10 mouse cellular contexts compared by ENCODE assay signal in the genomic region with DNA sequence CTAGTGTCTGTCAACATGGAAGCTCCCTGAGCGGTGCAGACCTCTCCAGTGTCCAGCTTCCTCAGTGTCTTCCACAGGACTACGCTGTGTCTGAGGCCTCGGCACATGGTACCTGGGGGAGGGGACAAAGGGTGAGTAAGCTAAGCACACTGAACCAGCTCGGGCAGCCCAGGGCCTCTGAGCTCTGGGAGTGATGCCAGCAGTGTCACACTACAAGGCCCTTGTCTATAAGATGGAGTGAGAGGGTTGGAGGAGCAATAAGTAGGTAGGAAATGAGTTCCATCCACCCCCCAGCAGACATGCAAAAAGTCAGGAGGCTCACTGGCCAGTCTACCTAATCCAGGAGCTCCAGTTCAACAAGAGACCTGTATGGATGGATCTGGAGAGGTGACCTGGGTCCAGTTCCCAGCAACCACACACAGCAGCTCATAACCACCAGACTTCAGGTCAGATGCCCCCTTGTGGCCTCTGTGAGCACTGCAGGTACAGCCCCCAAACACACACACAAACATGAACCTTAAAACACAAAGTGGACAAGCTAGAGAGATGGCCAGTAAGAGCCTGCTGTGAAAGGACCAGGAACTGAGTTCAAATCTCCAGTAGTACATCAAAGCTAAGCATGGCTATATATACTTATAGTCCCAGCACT. TPM values are rescaled to one million over a fixed set of nuclear protein-coding genes. Genes with fewer than 3 reads are reported as not detected.
DNase-seq lines count a peak whose midpoint lies in the region; ATAC-seq and TF ChIP-seq lines count a peak whose summit lies in the region.
"Had no signal": no experiment of that assay in that cellular context is flagged by ENCODE, and none has a peak within 500 bp of the region (broad histone marks: within the 10 kb centered on the region; RNA-seq: fewer than 3 reads in every experiment).

No protein-coding gene starts in this region.

- no peak for ATAC-seq in midbrain, embryonic 11.5 days (ENCODE audit: low FRiP score)

- H3K9me3 ChIP-seq in midbrain, embryonic 11.5 days (ENCODE audit: control insufficient read depth, low read length): no peaks in the 10 kb centered on the region
- no peaks in the 10 kb centered on the region for H3K9me3 ChIP-seq in midbrain, embryonic 10.5 days (replicated peaks)

- peaks cover 26% of the 10 kb centered on the region for H3K4me1 ChIP-seq in midbrain, embryonic 11.5 days (ENCODE audit: control insufficient read depth, insufficient read depth, low read length)
- peaks cover 45% of the 10 kb centered on the region for H3K4me1 ChIP-seq in midbrain, embryonic 10.5 days
- peaks cover 10% of the 10 kb centered on the region for H3K4me1 ChIP-seq in embryonic fibroblast, embryonic 13.5 days (ENCODE audit: control insufficient read depth, insufficient read depth, low read length)

- no peaks in the 10 kb centered on the region for H3K27me3 ChIP-seq in midbrain, embryonic 11.5 days (ENCODE audit: control insufficient read depth, insufficient read depth, low read length)
- no peaks in the 10 kb centered on the region for H3K27me3 ChIP-seq in midbrain, embryonic 10.5 days (ENCODE audit: low read depth, poor library complexity, severe bottlenecking)
- no peaks in the 10 kb centered on the region for H3K27me3 ChIP-seq in splenic B cell, adult 2 months (ENCODE audit: control insufficient read depth, insufficient read depth, low read length, poor library complexity, severe bottlenecking)
- H3K27me3 ChIP-seq: limb, embryonic 12.5 days had no signal

- no peak for TF ChIP-seq POLR2A in embryonic fibroblast, embryonic 13.5 days (IDR thresholded peaks at IDR 0.05; ENCODE audit: low read depth, low read length)

- no peak overlapping the region for H3K9ac ChIP-seq in midbrain, embryonic 11.5 days (ENCODE audit: low read length)
- H3K9ac ChIP-seq: limb, embryonic 12.5 days had no signal

- no peak overlapping the region for H3K27ac ChIP-seq in midbrain, embryonic 11.5 days (ENCODE audit: low read depth, low read length)
- no peak overlapping the region for H3K27ac ChIP-seq in midbrain, embryonic 10.5 days (replicated peaks)
- no peak overlapping the region for H3K27ac ChIP-seq in embryonic fibroblast, embryonic 13.5 days (ENCODE audit: insufficient read depth, low read length)
- H3K27ac ChIP-seq: limb, embryonic 12.5 days had no signal

- 97% methylated on average over 4 of the region's 4 CpGs for WGBS in midbrain, embryonic 11.5 days
- 93% methylated on average over 4 of the region's 4 CpGs for WGBS in midbrain, embryonic 10.5 days

- H3K4me3 ChIP-seq in midbrain, embryonic 11.5 days (ENCODE audit: low read depth, low read length): no peak overlapping the region
- no peak overlapping the region for H3K4me3 ChIP-seq in midbrain, embryonic 10.5 days
- no peak overlapping the region for H3K4me3 ChIP-seq in embryonic fibroblast, embryonic 13.5 days (ENCODE audit: insufficient read depth, low read length)
- H3K4me3 ChIP-seq: erythroblast, embryonic 14.5 days; limb, embryonic 12.5 days had no signal

- no peak overlapping the region for H3K4me2 ChIP-seq in midbrain, embryonic 11.5 days
- H3K4me2 ChIP-seq: limb, embryonic 12.5 days had no signal

- peak; percentile 39; the same call in 1 of the 2 replicates for TF ChIP-seq CTCF in embryonic fibroblast, embryonic 13.5 days (IDR thresholded peaks at IDR 0.05; ENCODE audit: borderline replicate concordance, insufficient read depth, low read length)

- DNase-seq in cerebellum, adult 11-12 months: peak; percentile 63
- DNase-seq in cerebellum, postnatal 4 days (ENCODE audit: low spot score in 2 of 2): no peak
- DNase-seq in midbrain, embryonic 11.5 days (ENCODE audit: low spot score, missing footprints): peak; percentile 92
- no peak for DNase-seq in midbrain, embryonic 10.5 days (ENCODE audit: low spot score)
- DNase-seq in splenic B cell, adult 2 months (ENCODE audit: low read depth, low spot score): peak; percentile 69
- DNase-seq in gastrocnemius, adult 8-10 months (ENCODE audit: low spot score in 2 of 2): no peak
- no peak for DNase-seq in embryo, embryonic 11 days

- H3K36me3 ChIP-seq in midbrain, embryonic 11.5 days (ENCODE audit: control insufficient read depth, insufficient read depth, low read length): peaks cover 17% of the 10 kb centered on the region
- peaks cover 37% of the 10 kb centered on the region for H3K36me3 ChIP-seq in midbrain, embryonic 10.5 days
- peaks cover 9% of the 10 kb centered on the region for H3K36me3 ChIP-seq in splenic B cell, adult 2 months (ENCODE audit: control insufficient read depth, insufficient read depth, low read length, poor library complexity, severe bottlenecking)

RNA-seq across cellular contexts. Expression of a gene that starts 3.5 kb away (rescaled TPM):
- 404 and 476 TPM in 2 replicates for polyA plus RNA-seq in midbrain, embryonic 11.5 days (2014; fragmentation: Nextera tagmentation; extraction: Ambion mirVana)
- polyA plus RNA-seq in midbrain, embryonic 10.5 days (2016; fragmentation: Nextera tagmentation; extraction: Ambion mirVana): 610 and 635 TPM in 2 replicates
- polyA plus RNA-seq in embryonic fibroblast, embryonic 13.5 days (2011; ENCODE audit: insufficient read length, low read depth, missing spikeins): 182 and 231 TPM in 2 replicates
- 100 to 1,000 TPM; 691 to 868 (median 797) TPM for total RNA-seq in gastrocnemius, adult 8-10 months (2022)

RNA-seq across cellular contexts. Expression of a gene that starts 3.8 kb away (rescaled TPM):
- 222 and 252 TPM in 2 replicates for polyA plus RNA-seq in midbrain, embryonic 11.5 days (2014; fragmentation: Nextera tagmentation; extraction: Ambion mirVana)
- polyA plus RNA-seq in midbrain, embryonic 10.5 days (2016; fragmentation: Nextera tagmentation; extraction: Ambion mirVana): 338 and 351 TPM in 2 replicates
- polyA plus RNA-seq in embryonic fibroblast, embryonic 13.5 days (2011; ENCODE audit: insufficient read length, low read depth, missing spikeins): 83.3 and 99.1 TPM in 2 replicates
- total RNA-seq in gastrocnemius, adult 8-10 months (2022): 100 to 1,000 TPM; 120 to 138 (median 131) TPM

RNA-seq across cellular contexts. Expression of a gene that starts 15.7 kb away (rescaled TPM):
- polyA plus RNA-seq in midbrain, embryonic 11.5 days (2014; fragmentation: Nextera tagmentation; extraction: Ambion mirVana): 11.8 and 12.4 TPM in 2 replicates
- 6.3 and 6.4 TPM in 2 replicates for polyA plus RNA-seq in midbrain, embryonic 10.5 days (2016; fragmentation: Nextera tagmentation; extraction: Ambion mirVana)
- polyA plus RNA-seq in embryonic fibroblast, embryonic 13.5 days (2011; ENCODE audit: insufficient read length, low read depth, missing spikeins): 39.1 and 40.4 TPM in 2 replicates
- 1 to 10 TPM; 4.2 to 6.3 (median 4.7) TPM for total RNA-seq in gastrocnemius, adult 8-10 months (2022)

RNA-seq across cellular contexts. Expression of a gene that starts 30.3 kb away (rescaled TPM):
- polyA plus RNA-seq in midbrain, embryonic 11.5 days (2014; fragmentation: Nextera tagmentation; extraction: Ambion mirVana): 135 and 154 TPM in 2 replicates
- polyA plus RNA-seq in midbrain, embryonic 10.5 days (2016; fragmentation: Nextera tagmentation; extraction: Ambion mirVana): 190 and 191 TPM in 2 replicates
- 64.8 and 72.9 TPM in 2 replicates for polyA plus RNA-seq in embryonic fibroblast, embryonic 13.5 days (2011; ENCODE audit: insufficient read length, low read depth, missing spikeins)
- 10 to 100 TPM in 3 of 4 experiments, 1 to 10 TPM in 1; 9.9 to 13.1 (median 10.8) TPM for total RNA-seq in gastrocnemius, adult 8-10 months (2022)

RNA-seq across cellular contexts. Expression of a gene that starts 46.9 kb away (rescaled TPM):
- 0.05 and 0.22 TPM in 2 replicates for polyA plus RNA-seq in midbrain, embryonic 11.5 days (2014; fragmentation: Nextera tagmentation; extraction: Ambion mirVana)
- polyA plus RNA-seq in midbrain, embryonic 10.5 days (2016; fragmentation: Nextera tagmentation; extraction: Ambion mirVana): 0.12 and 0.32 TPM in 2 replicates
- not detected in 2 replicates for polyA plus RNA-seq in embryonic fibroblast, embryonic 13.5 days (2011; ENCODE audit: insufficient read length, low read depth, missing spikeins)
- total RNA-seq in gastrocnemius, adult 8-10 months (2022): under 1 TPM in 2 of 4 experiments, not detected in 2; 0.27 to 0.36 TPM
- polyA plus RNA-seq: erythroblast, embryonic 14.5 days had no signal

Comparison
In these comparisons a context has a peak if more than half of its experiments do, and no peak if none do; other contexts are left out.
1. DNase-seq: peak in cerebellum, adult 11-12 months (single experiment), midbrain, embryonic 11.5 days (single experiment) and splenic B cell, adult 2 months (single experiment); none in cerebellum, postnatal 4 days (0 of 2), midbrain, embryonic 10.5 days (single experiment), gastrocnemius, adult 8-10 months (0 of 2) and embryo, embryonic 11 days (single experiment).